Mouse (Mus musculus): ENCODE data around the gene Wasl.

The Wasl gene

DNA sequence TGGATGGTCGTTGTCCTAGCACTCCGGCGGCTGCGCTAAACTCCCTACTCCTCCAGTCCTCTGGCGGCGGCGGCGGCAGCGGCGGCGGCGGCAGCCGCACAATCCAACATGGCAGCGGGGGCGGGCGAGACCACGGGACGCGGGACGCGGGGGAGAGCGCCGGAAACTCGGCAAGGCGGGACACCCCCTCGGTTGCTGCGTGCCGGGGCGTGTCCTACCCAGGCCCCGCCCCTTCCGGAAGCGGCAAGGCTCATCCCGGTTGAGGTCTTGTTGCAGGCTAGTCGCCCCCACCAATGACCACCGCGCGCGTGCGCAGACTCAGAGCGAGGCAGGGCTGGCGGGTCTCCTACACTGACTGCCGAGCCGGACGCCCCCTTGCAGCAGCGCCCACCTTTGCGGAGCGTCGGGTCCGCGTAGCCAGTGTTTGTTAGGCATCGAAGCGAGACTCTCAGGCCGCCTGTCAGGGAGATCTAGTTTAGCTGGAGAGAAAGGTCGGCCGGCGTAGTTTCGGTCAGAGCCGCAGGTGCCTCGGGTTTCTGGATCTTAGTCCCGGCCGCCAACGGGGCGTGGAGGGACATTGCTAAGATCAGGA, at the start of gene Wasl:
Gene Wasl (minus strand): TSS at position 143 of the 592 bp plus-strand sequence.
- DNase-seq (ENCODE audit: low spot score in 2 of 2), result peak; percentile 97 to 99

DNA sequence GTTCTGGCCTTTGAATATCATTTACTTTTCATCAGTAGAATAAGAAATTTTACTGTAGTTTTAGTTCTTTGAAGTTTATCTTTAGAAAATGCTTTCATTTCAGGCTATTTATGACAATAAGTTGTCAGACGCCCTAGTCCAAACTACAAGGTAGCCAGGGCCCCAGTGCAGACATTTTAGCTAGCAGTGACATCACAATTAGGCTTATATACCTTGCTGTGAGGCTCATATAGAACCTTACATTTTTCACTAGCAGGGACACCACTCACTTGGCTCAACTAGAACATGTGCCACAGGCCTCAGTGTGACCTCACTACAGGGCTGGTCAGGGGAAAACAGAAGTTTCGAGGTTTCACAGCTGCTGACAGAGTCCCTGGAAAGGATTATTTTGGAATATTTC, 42.7 kb upstream of the Wasl start:
- DNase-seq (ENCODE audit: low spot score in 2 of 2), result no peak

DNA sequence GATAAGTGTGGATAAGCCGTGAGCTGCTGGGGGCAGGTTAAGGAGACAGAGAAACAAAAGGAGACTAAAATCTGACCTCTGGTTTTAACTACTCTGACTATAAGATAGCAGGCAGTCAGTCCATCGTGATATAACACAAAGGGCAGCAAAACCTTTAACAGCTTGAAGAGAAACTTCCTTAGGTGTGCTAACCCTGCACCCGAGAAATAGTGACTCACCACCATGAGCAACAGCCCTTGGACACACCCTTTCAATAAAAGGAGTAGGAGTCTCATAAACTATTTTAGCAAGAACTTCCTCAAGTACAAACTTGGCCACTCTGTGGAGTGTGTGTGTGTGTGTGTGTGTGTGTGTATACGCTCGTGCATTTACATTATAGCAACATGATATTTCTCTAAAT, 42.3 kb upstream of the Wasl start:
- DNase-seq (ENCODE audit: low spot score in 2 of 2), result no peak

DNA sequence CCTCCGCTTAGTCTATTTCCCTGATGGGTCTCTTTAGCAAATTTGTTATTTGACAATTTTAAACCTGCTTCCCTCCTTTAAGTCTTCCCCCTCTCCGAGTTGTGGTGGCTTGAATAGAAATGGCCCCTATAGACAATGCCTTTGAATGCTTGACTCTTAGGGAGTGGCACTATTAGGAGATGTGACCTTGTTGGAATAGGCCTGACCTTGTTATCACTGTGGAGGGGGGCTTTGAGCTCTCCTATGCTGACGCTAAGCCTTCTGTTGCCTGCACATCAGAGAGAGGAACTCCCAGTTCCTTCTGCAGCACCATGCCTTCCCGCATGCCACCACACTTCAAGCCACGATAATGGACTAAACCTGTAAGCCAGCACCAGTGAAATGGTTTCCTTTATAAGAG, 32.4 kb upstream of the Wasl start:
- DNase-seq (ENCODE audit: low spot score in 2 of 2), result no peak

DNA sequence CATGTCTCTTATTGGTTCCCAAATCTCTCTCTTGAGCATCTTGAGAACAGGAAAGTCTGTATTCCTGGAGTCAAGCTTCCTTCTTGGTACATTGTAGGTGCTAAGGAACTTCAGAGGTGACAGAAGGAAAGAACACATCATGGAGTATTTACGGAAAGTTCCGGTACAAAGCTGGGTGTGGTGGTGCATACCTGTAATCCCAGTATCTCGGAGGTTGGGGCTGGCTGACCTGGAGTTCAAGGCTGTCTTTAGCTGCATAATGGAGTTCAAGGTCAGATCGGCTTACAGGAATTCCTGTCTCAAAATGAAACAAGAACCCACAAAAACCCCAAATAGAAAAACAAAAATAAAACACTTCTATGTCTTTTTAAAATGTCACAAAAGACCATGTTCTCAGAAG, 31.3 kb upstream of the Wasl start:
- DNase-seq (ENCODE audit: low spot score in 2 of 2), result no peak

DNA sequence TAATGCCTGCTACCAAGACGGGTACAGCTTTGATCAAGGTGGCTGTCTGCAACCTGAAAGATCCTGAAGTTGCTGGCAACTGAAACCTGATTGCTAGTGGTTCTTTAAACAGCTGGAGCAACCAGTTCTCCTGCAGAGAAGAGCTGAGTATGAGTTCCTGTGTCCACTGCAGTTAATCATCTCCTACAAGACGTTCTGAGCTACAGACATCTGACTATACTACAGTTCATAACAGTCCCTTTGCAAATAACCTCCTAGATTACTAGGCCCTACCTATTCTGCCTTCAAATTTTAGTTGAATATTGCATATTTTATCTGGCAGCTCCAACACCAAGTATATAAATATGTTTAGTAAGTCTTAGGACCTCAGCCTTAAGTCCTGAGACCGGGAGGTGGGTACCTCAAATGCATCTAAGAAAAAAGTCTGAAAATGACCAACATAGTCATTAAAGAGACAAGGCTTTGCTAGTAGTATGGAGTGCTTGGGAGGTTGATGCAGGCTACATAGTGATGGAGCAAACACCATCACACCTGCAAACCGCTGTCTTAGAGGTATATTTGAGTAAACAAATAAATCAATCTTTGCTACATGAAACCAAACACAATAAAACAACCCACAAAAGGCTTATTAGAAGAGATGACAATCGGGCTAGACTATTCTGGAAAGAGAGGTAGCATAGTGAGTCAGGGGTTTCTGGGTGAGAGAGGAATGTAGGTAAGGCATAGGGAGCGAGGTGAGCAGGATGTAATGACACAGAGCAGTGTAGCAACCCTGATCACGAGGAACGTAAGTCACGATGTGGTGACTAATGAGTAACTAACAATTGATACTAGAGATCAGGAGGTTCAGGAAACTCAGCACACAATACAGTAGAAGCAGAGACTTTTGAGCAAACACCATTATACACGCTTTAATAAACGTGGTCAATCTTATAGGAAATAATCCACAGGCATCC, 29.9 kb upstream of the Wasl start:
- no peak for DNase-seq (ENCODE audit: low spot score in 2 of 2)

DNA sequence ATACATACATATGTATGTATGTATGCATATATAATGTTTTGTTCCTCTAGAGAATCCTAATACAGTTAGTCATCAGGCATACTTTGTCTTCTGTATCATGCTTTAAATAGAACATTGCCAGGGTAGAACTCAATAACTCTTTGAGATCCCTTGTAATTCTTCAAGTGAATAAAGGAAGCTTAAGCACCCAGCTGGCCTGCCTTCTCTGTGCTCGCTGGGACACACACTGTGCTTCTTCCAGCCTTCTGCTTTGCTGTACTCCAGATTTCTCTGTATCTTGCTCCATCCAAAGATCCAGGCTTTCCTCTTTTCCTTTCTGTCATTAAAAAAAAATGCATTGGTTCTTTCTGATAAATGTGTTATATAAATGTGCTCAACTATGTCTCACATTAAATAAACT, 23.1 kb upstream of the Wasl start:
- no peak for DNase-seq (ENCODE audit: low spot score in 2 of 2)

DNA sequence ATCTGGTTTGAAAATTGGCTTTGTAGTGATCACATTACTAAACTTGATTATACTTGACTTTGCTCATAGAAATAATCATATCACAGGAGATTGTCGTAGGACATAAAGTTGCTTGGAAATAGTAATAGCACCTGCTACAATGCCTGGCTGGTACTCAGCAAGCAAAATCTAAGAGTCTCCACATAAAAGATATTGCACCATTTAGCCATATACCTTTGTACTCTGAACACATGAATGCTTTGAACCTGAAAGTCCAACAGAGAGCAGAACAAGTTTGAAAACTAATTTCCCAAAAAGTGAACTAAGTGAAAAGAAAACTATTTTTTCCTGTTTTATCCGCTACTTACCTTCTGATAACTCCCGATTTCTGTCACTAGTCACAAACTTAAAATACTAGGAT, 18.3 kb upstream of the Wasl start:
- DNase-seq (ENCODE audit: low spot score in 2 of 2), result no peak

DNA sequence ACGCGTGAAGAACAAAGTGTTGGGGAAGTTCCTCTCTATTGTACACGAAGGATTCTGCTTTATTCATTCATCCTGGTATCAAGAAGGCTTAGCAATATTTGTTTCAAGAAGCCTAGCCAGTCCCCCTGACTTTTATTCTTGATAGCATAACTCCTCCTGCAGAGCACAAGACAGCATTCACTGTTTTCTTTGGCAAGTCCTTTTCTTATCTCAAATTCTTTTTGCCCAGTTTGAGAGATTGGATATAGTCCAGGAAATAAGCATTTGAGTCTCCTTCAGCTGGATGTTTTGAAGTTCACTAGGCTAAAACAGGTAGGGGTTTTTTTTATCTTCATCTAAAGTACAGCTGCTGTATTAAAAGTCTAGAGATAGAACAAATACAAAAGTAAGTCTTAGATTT, 3.0 kb upstream of the Wasl start:
- no peak for DNase-seq (ENCODE audit: low spot score in 2 of 2)

DNA sequence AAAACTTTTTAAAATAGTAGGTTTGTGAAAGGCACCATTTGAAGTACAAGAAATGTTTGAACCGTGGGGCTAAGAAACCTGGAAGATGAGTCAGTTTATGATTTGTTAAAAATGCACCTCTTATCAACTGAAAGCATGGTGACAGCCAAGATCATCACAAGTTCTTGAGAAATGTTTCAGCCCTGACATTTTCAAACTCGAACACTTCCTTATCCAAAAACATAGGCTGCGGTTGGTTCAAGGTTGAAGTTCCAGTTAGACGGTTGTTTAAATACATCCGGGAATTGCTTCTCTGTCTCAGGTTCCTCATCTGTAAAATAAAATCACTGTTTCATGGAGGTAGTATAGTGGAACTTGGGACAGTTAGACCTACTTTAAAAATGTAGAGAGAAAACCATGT, 1.4 kb upstream of the Wasl start:
- no peak for DNase-seq (ENCODE audit: low spot score in 2 of 2)

DNA sequence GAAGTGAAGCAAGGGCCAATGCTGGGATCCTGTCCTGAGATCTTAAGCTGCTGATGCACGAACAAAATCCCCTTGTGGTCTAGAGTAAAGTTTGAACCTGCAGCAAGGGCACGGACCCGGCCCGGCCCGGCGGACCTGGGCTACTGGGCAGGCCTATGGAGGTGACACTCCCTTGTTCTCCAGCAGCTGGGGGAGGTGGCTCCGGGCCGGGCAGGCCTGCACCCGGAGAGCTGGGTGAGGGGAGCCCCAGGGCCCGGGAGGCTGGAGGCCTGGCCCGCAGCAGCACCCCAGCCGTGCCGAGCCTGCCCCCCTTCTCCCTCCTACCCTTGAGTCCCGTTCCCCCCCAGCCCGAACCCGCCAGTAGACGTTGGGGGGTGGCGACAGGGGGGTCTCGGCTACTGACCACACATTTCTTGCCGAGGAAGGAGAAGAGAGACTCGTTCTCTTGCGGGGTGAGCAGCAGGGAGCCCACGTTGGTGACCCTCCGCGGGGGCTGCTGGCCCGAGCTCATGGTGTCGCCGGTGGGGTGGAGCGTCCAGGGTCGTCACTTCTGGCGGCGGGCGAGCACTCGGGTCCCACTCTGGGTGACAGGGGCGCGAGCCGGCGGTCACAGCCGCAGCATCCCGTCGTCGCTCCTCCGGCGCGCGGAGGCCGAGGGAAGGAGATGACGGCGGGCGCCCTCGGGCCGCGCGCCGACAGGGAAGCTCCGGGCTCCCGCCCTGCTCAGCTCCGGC, 509 bp downstream of the Wasl start:
- peak; percentile 63 to 83 for DNase-seq (ENCODE audit: low spot score in 2 of 2)

DNA sequence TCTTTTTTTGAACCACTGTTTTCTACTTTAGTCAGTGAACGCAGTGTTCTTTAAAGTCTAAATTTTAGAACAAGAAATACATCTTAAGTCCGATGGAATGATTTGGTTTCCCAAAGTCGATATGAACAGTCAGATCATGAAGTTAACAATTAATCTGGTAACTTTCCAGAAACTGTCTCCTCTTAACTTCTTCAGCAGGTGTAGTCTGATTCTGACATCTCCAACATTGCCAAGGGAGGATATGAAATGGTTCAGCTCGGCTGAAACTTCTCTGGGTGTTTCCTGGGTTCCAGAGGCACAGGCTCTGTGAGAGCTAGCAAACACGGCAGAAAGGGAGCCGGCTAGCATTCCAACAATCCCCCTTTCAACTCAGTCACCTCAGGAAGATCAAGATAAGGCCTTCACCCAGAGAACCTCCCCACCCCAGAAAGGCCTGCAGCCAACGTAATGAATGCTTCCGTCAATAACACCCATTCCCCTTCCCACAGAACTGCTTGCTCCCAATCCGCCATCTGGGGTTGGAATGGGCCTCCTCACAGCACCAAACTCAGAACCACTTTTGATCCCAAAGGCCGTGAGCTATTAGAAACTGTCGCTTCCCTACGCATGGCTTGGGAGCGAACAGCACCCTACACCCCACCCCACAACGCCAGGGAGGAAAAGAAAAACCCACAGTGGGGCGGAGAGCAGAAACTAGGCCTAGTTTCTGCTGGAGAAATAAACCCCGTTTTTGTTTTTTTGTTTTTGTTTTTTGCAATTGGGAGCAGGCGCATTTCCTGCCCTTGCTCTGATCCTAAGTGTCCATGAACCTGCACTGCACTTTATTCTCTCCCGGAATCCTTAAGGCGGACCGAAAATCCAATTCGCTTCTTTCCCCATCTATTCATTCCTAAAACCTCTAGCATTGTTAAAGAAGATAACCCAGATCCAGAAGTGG, 1.3 kb downstream of the Wasl start:
- peak; percentile 17 to 64 for DNase-seq (ENCODE audit: low spot score in 2 of 2)

DNA sequence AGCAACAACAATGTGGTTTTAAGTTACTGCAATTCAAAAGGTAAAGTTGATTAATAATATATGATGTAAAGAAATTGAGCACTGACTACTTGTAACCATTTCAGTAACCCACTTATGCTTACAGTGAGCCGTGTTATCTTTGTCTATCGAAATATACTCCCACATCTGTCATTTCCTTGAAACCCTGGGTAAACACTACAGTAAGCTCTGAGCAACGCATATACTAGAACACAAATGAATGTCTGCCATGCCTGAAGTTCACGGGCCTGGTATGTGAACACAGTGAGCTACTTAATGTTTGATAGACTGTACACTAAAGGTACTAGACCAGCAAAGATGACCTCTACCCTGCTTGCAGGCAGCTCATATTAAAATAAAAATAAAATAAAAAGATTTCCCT, 2.3 kb downstream of the Wasl start:
- DNase-seq (ENCODE audit: low spot score in 2 of 2), result no peak

DNA sequence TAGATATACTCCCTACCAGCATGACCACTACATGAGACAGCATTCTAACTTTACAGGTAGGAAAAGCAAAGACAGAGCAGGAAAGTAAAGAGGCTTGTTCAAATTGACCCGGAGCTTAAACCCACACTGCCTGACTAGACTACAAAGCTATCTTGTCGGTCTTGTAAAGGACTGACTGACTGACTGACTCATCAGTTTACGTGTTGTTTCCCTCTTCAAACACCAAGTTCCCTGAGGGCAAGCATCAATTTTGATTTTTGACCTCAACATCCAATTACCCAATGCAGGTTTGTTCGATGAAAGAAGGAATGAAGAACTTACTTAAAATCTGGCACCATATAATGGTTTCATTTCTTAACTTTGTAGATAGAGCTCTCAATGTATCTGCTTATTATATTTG, 2.9 kb downstream of the Wasl start:
- DNase-seq (ENCODE audit: low spot score in 2 of 2), result no peak

DNA sequence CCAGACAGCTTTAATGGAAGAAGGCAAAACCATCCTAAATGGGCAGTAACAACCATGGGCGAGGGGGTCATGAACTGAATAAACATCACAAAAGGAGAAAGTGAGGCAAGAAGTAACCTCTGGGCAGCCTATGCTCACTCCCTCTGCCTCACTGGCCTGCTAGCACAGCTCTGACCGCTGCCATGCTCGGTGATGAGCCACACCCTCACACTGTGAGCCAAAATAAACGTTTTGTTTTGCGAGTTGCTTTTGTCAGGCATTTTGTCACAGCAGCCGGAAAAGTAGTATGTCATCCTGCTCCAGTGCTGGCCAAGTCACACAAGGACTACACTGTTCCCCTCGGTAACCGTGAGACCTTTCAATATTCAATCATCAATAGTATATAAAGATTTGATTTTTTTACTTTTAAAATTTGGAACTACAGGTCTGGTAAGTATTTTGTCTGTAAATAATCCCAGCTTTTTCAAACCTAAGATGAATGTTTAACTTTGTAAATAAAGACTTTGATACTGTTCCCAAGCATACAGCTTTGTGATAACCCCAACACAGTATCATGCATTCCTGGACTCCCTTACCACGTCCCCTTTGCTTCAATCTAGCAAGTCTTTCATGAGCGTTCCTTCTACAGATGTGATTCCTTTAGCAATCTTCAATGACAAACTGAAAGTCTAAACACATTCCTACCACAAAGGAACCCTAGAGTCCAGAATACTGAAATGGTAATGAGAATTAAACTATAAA, 7.0 kb downstream of the Wasl start:
- DNase-seq (ENCODE audit: low spot score in 2 of 2), result no peak

DNA sequence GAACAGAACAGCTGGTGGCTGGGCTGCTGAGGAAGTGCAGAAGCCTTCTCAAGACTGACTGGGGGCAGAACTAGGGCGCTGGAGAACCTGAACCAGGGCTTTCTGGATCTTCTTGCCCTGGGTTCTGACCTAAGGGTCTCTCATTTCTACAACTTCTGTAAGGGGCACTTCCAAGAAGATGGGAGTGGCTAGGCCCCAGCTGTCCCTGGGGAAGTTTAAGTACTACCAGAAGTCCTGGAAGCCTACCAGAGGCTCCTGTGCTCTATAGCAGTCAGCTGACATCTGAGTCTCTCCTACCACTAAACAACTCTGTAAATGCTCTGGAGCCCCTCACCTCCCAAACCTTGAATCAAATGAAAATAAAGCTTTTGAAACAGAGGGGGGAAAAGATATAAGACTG, 8.7 kb downstream of the Wasl start:
- DNase-seq (ENCODE audit: low spot score in 2 of 2), result no peak

DNA sequence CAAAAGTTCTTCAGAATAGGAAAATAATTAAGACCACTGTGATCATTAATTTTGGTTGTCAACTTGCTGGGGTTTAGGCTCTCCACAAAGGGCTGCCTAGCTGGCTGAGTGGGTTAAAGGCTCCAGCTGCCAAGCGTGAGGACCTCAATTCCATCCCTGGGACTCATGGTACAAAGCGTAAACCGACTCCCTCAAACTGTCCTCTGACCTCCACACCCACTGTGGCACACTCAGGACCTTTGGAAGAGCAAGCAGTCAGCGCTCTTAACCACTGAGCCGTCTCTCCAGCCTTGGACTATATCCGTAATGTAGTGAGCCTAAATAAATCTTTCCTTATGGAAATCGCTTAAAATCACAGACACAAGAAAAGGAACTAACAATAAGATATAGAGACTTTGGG, 13.3 kb downstream of the Wasl start:
- no peak for DNase-seq (ENCODE audit: low spot score in 2 of 2)

DNA sequence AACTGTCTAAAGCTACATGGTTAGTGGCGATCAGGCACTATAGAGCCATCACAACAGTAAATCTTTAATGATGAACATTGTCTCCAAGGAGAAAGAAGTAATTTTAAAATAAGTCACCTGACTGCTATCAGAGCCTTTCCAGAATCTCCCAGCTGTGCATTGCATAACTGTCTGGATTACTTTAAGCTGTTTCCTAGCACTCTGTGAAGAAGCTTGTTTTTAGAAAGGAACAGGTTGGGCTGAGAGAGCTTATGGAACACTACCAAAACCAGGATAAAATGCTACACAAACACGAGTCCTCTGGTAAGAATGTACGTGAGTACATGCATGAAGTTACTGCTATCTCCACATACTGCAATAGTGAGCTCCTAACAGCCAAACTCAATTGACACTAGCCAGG, 14.1 kb downstream of the Wasl start:
- no peak for DNase-seq (ENCODE audit: low spot score in 2 of 2)

DNA sequence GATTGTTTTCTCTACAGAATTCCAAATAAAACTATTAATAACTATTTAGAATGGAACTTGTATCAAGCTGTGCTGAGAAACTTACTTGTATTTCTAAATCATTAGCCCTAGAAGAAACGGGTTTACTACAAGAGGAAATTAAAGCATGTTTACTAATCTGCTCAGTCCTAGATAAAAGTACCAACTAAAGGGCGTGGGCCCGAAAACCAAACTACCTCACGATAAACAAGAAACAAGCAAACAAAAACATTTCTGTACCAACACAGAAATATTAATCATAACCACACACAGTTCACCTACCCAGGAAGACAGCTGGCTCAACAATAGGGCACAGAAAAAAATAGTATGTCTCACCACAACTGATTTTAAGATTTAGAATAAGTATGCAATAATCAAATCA, 16.4 kb downstream of the Wasl start:
- DNase-seq (ENCODE audit: low spot score in 2 of 2), result no peak

DNA sequence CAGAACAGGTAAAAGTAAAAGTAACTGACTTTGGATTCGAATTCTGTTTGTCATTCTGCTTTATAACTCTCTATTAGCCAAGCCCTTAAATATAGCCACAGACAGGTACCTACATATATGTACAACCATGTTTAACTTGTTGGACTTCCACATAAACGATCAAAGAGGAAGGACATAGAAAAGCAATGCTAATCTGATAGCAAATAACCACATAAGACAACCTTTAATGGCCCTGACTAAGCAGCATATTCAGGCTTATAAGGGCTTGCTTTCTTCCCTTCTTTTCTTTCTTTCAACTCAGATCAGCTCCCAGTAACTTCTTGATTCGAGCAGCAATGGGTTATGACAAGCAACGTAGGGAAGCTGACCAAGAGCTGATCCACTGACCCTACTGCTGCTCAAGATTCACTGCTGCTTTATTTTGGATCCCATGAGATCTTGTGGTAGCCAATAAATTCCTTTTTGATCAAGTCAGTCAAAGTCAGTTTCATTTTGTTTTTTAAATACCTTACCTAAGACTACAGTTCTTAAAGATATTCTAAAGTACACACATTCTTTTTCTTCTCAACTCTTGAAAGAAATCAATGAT, 17.6 kb downstream of the Wasl start:
- no peak for DNase-seq (ENCODE audit: low spot score in 2 of 2)

Measured in spleen, postnatal 4 days (tissue).